Mouse (Mus musculus) MEL (cell line): Measurements from ENCODE around the gene Foxk2. TPM values are rescaled to one million over a fixed set of nuclear protein-coding genes. Genes with fewer than 3 reads are reported as not detected.

Experiments used
- DNase-seq: peaks from one replicate; pipeline ENCODE4 v3.0.0; 2011; ENCODE audit warnings: low read depth, low spot score
- H3K27ac ChIP-seq: 2 replicates; pipeline ENCODE4 v1.5.1; 2012; ENCODE audit warnings: low read depth, mild to moderate bottlenecking, control low read depth, low read length, moderate library complexity; ENCODE audit not compliant: control insufficient read depth
- H3K27me3 ChIP-seq, 2 experiments: fragments of 150-350 bp in 1 of 2; sonication (generic) in 1 of 2; 2 replicates each; pipeline ENCODE4 v1.6.1; 2012; ENCODE audit warnings: low read length in 2 of 2, mild to moderate bottlenecking in 2 of 2, improper control_type of control experiment in 1 of 2, moderate library complexity in 1 of 2; ENCODE audit not compliant: insufficient read depth in 2 of 2, control insufficient read depth in 1 of 2
- H3K36me3 ChIP-seq, 2 experiments: 2 replicates each; pipeline ENCODE4 v1.6.1; 2012 to 2014; ENCODE audit warnings: low read length in 2 of 2, improper control_type of control experiment in 1 of 2, inconsistent platforms in 1 of 2, mild to moderate bottlenecking in 1 of 2; ENCODE audit not compliant: insufficient read depth in 2 of 2, control insufficient read depth in 1 of 2
- H3K4me1 ChIP-seq, 2 experiments: fragments of 150-350 bp in 1 of 2; sonication (generic) in 1 of 2; 2 replicates each; pipeline ENCODE4 v1.6.1; 2012; ENCODE audit warnings: low read length in 2 of 2, improper control_type of control experiment in 1 of 2, mild to moderate bottlenecking in 1 of 2; ENCODE audit not compliant: insufficient read depth in 2 of 2, control insufficient read depth in 1 of 2
- H3K4me3 ChIP-seq, 2 experiments: fragments of 150-350 bp in 1 of 2; sonication (generic) in 1 of 2; 2 replicates each; pipeline ENCODE4 v1.5.1; 2012; ENCODE audit warnings: low read depth in 2 of 2, low read length in 2 of 2, mild to moderate bottlenecking in 2 of 2, moderate library complexity in 2 of 2, control low read depth in 1 of 2, improper control_type of control experiment in 1 of 2; ENCODE audit not compliant: control insufficient read depth in 1 of 2, insufficient read depth in 1 of 2
- H3K79me2 ChIP-seq: 2 replicates; pipeline ENCODE4 v1.6.1; 2012; ENCODE audit warnings: mild to moderate bottlenecking, low read length, moderate library complexity; ENCODE audit not compliant: control insufficient read depth, poor library complexity, insufficient read depth
- H3K9ac ChIP-seq: 2 replicates; pipeline ENCODE4 v1.6.1; 2012; ENCODE audit warnings: low read depth, mild to moderate bottlenecking, control low read depth, low read length, moderate library complexity; ENCODE audit not compliant: control insufficient read depth, poor library complexity, severe bottlenecking
- H3K9me3 ChIP-seq: fragments of 150-350 bp; sonication (generic); replicated peaks from 2 replicates; pipeline ENCODE4 v1.6.1; 2012; ENCODE audit warnings: mild to moderate bottlenecking, low read length, improper control_type of control experiment, moderate library complexity; ENCODE audit not compliant: insufficient read depth
- BHLHE40 ChIP-seq: IDR thresholded peaks from 2 replicates; pipeline ENCODE4 v1.6.1; 2012; ENCODE audit warnings: low read depth, mild to moderate bottlenecking, inconsistent platforms, low read length, improper control_type of control experiment, borderline replicate concordance
- CHD1 ChIP-seq: IDR thresholded peaks from 2 replicates; pipeline ENCODE4 v1.6.1; 2012; ENCODE audit warnings: low read depth, mild to moderate bottlenecking, inconsistent platforms, low read length, improper control_type of control experiment
- CHD2 ChIP-seq: IDR thresholded peaks from 2 replicates; pipeline ENCODE4 v1.6.1; 2011; ENCODE audit warnings: low read length, improper control_type of control experiment
- CTCF ChIP-seq, 3 experiments: IDR thresholded peaks in 2 of 3; conservative IDR thresholded peaks in 1 of 3; 2 replicates each; pipeline ENCODE4 v1.5.1; 2011 to 2012; ENCODE audit warnings: low read length in 3 of 3, low read depth in 2 of 3, mild to moderate bottlenecking in 2 of 3, improper control_type of control experiment in 1 of 3, inconsistent platforms in 1 of 3, mixed read lengths in 1 of 3, moderate library complexity in 1 of 3; ENCODE audit not compliant: control insufficient read depth in 1 of 3, insufficient read depth in 1 of 3, poor library complexity in 1 of 3, severe bottlenecking in 1 of 3
- ELF1 ChIP-seq: IDR thresholded peaks from 2 replicates; pipeline ENCODE4 v1.6.1; 2014; ENCODE audit warnings: low read depth, mild to moderate bottlenecking, inconsistent platforms, low read length, improper control_type of control experiment, moderate library complexity
- EP300 ChIP-seq, 2 experiments: IDR thresholded peaks; 2 replicates each; pipeline ENCODE4 v1.6.1; 2011; ENCODE audit warnings: improper control_type of control experiment in 2 of 2, low read length in 2 of 2, low read depth in 1 of 2, mild to moderate bottlenecking in 1 of 2
- ETS1 ChIP-seq: IDR thresholded peaks from 2 replicates; pipeline ENCODE4 v1.6.1; 2012; ENCODE audit warnings: low read depth, mild to moderate bottlenecking, inconsistent platforms, low read length, improper control_type of control experiment, moderate library complexity
- GATA1 ChIP-seq: IDR thresholded peaks from 2 replicates; pipeline ENCODE4 v1.6.1; 2011; ENCODE audit warnings: low read depth, low read length, improper control_type of control experiment
- HCFC1 ChIP-seq: IDR thresholded peaks from 2 replicates; pipeline ENCODE4 v1.6.1; 2012; ENCODE audit warnings: low read depth, mild to moderate bottlenecking, inconsistent platforms, low read length, improper control_type of control experiment, moderate library complexity
- JUND ChIP-seq: IDR thresholded peaks from 2 replicates; pipeline ENCODE4 v1.6.1; 2011; ENCODE audit warnings: low read depth, mild to moderate bottlenecking, improper control_type of control experiment, low read length
- KAT2A ChIP-seq: conservative IDR thresholded peaks from 2 replicates; pipeline ENCODE4 v1.6.1; 2012; ENCODE audit warnings: low read depth, low read length, improper control_type of control experiment, inconsistent platforms
- MAX ChIP-seq: IDR thresholded peaks from 2 replicates; pipeline ENCODE4 v1.6.1; 2011; ENCODE audit warnings: low read length, improper control_type of control experiment
- MEF2A ChIP-seq: IDR thresholded peaks from 2 replicates; pipeline ENCODE4 v1.6.1; 2014; ENCODE audit warnings: low read depth, mild to moderate bottlenecking, inconsistent platforms, low read length, improper control_type of control experiment; ENCODE audit not compliant: poor library complexity, insufficient replicate concordance, severe bottlenecking; ENCODE audit errors: extremely low read depth
- MXI1 ChIP-seq: IDR thresholded peaks from 2 replicates; pipeline ENCODE4 v1.6.1; 2011; ENCODE audit warnings: mild to moderate bottlenecking, low read depth, low read length, improper control_type of control experiment
- MYC ChIP-seq: IDR thresholded peaks from 2 replicates; pipeline ENCODE4 v1.6.1; 2011; ENCODE audit warnings: low read depth, mild to moderate bottlenecking, low read length, improper control_type of control experiment, moderate library complexity
- NRF1 ChIP-seq: IDR thresholded peaks from 2 replicates; pipeline ENCODE4 v1.6.1; 2014; ENCODE audit warnings: low read depth, mild to moderate bottlenecking, inconsistent platforms, low read length, improper control_type of control experiment, moderate library complexity; ENCODE audit not compliant: poor library complexity, insufficient read depth, severe bottlenecking
- POLR2AphosphoS5 ChIP-seq: IDR thresholded peaks from 2 replicates; pipeline ENCODE4 v1.6.1; 2012; ENCODE audit warnings: low read depth, borderline replicate concordance, mild to moderate bottlenecking, inconsistent platforms, low read length, moderate library complexity, mixed read lengths
- RCOR1 ChIP-seq: IDR thresholded peaks from 2 replicates; pipeline ENCODE4 v1.6.1; 2012; ENCODE audit warnings: low read depth, mild to moderate bottlenecking, inconsistent platforms, low read length, improper control_type of control experiment
- SIN3A ChIP-seq: IDR thresholded peaks from 2 replicates; pipeline ENCODE4 v1.6.1; 2012; ENCODE audit warnings: low read length, improper control_type of control experiment, inconsistent platforms
- TCF12 ChIP-seq: IDR thresholded peaks from 2 replicates; pipeline ENCODE4 v1.6.1; 2014; ENCODE audit warnings: low read depth, mild to moderate bottlenecking, inconsistent platforms, low read length, improper control_type of control experiment, moderate library complexity
- USF1 ChIP-seq: IDR thresholded peaks from 2 replicates; pipeline ENCODE4 v1.6.1; 2014; ENCODE audit warnings: low read depth, mild to moderate bottlenecking, inconsistent platforms, low read length, improper control_type of control experiment, moderate library complexity
- USF2 ChIP-seq, 2 experiments: IDR thresholded peaks; 2 replicates each; pipeline ENCODE4 v1.6.1; 2011 to 2012; ENCODE audit warnings: improper control_type of control experiment in 2 of 2, low read length in 2 of 2, borderline replicate concordance in 1 of 2, inconsistent platforms in 1 of 2, low read depth in 1 of 2, mild to moderate bottlenecking in 1 of 2; ENCODE audit not compliant: insufficient read depth in 1 of 2
- ZKSCAN1 ChIP-seq: IDR thresholded peaks from 2 replicates; pipeline ENCODE4 v1.6.1; 2012; ENCODE audit warnings: low read depth, mild to moderate bottlenecking, inconsistent platforms, low read length, improper control_type of control experiment, moderate library complexity
- polyA plus RNA-seq, 2 experiments: library from polyadenylated mRNA; stranded (reverse) in 1 of 2; unstranded in 1 of 2; fragments of >175 nt in 1 of 2; fragments of >200 nt in 1 of 2; gene quantifications; 2 replicates each; pipeline versions ENCODE4 v1.2.1 to v1.2.4; 2012; ENCODE audit warnings: low replicate concordance in 2 of 2, low read depth in 1 of 2; ENCODE audit not compliant: insufficient read length in 2 of 2, insufficient read depth in 1 of 2, missing spikeins in 1 of 2
- total RNA-seq: library from RNA; depleted of rRNA; stranded (reverse); fragments of 300-350 nt; gene quantifications from 2 replicates; pipeline ENCODE4 v1.2.3, GENCODE M21; 2012

The Foxk2 gene
- total and polyA plus RNA-seq, 3 experiments = 64.5 to 317 (median 68.0) TPM

GRCm38 (mm10) chr11:121221321-121222010 is 38.3 kb upstream of the Foxk2 start:
- no peak overlapping the region for H3K4me3 ChIP-seq
- no peaks in the 10 kb centered on the region for H3K9me3 ChIP-seq
- no peak overlapping the region for H3K9ac ChIP-seq
- no peaks in the 10 kb centered on the region for H3K79me2 ChIP-seq
- peak; percentile 52 for DNase-seq
- H3K27ac ChIP-seq = no peak overlapping the region
- no peak for TF ChIP-seq RCOR1
- peak in 1 of 2 experiments; percentile 42; a peak in 1 of 4 replicates for TF ChIP-seq EP300 (IDR thresholded peaks at IDR 0.05; ENCODE audit: low read depth in 1 of 2, low read length in 2 of 2)
- no peak for TF ChIP-seq JUND
- no peak for TF ChIP-seq USF1
- TF ChIP-seq MEF2A = no peak
- TF ChIP-seq MXI1 = no peak
- 0 out of 2 replicates have a peak, but pooled peaks have one; percentile 8 for TF ChIP-seq ETS1
- TF ChIP-seq GATA1 = peak; percentile 37; the same call in 1 of the 2 replicates
- no peak for TF ChIP-seq BHLHE40
- TF ChIP-seq, all 39 proteins: peak for 3
- peaks cover 3 to 5% of the 10 kb centered on the region in 2 experiments; a peak in 2 of 4 replicates for H3K4me1 ChIP-seq
- H3K27me3 ChIP-seq = no peaks in the 10 kb centered on the region
- peaks cover 2 to 6% of the 10 kb centered on the region in 2 experiments; a peak in 3 of 4 replicates for H3K36me3 ChIP-seq

- Histone ChIP-seq H3K9me3 (no peaks in the 10 kb centered on the region), H3K4me3 (peak overlapping the region; percentile 89 to 99), H3K79me2 (peaks cover 14% of the 10 kb centered on the region), H3K36me3 (peaks cover 2 to 29% of the 10 kb centered on the region in 2 experiments; a peak in 3 of 4 replicates), H3K4me1 (peaks cover 25 to 27% of the 10 kb centered on the region in 2 experiments), H3K9ac (peak overlapping the region; percentile 87), H3K27ac (peak overlapping the region; percentile 86), H3K27me3 (no peaks in the 10 kb centered on the region)
- TF ChIP-seq MYC = no peak
- TF ChIP-seq USF2 (IDR thresholded peaks at IDR 0.05; ENCODE audit: borderline replicate concordance in 1 of 2, insufficient read depth in 1 of 2, low read depth in 1 of 2, low read length in 2 of 2) = no peak
- TF ChIP-seq GATA1 = no peak
- TF ChIP-seq HCFC1 = no peak
- no peak for TF ChIP-seq SIN3A
- no peak for TF ChIP-seq NRF1
- no peak for TF ChIP-seq ELF1
- no peak for TF ChIP-seq TCF12
- no peak for TF ChIP-seq KAT2A
- TF ChIP-seq USF1 = no peak
- TF ChIP-seq POLR2AphosphoS5 = no peak
- no peak for TF ChIP-seq CHD2
- TF ChIP-seq CTCF (IDR thresholded peaks at IDR 0.05 in 2 of 3, conservative IDR thresholded peaks at IDR 0.05 in 1 of 3; ENCODE audit: control insufficient read depth in 1 of 3, insufficient read depth in 1 of 3, low read depth in 2 of 3, low read length in 3 of 3, poor library complexity in 1 of 3, severe bottlenecking in 1 of 3) = no peak
- no peak; the same call in 1 of the 2 replicates for TF ChIP-seq MAX
- no peak for TF ChIP-seq RCOR1
- TF ChIP-seq JUND = no peak
- no peak for TF ChIP-seq ZKSCAN1
- TF ChIP-seq CHD1 = no peak
- TF ChIP-seq MXI1 = no peak
- DNase-seq = peak; percentile 83
These were observed 31.4 kb upstream of the Foxk2 start for GRCm38 (mm10) chr11:121228129-121229017.
